Mouse (Mus musculus) embryonic facial prominence, embryonic 11.5 days (tissue): ENCODE data around the gene Trim11. TPM values are rescaled to one million over a fixed set of nuclear protein-coding genes. Genes with fewer than 3 reads are reported as not detected.

Experiments
- ATAC-seq: fragments of 200-750 bp; cut with Nextera tagmentation; replicated peaks from 2 replicates; pipeline ENCODE4 v1.8.0; 2017; ENCODE audit warnings: low read depth; ENCODE audit not compliant: insufficient number of reproducible peaks, low FRiP score, low TSS enrichment
- DNase-seq: peaks from one replicate; pipeline ENCODE4 v3.0.0-alpha.2; 2015; ENCODE audit warnings: low spot score
- H3K27ac ChIP-seq: fragments of 300-500 bp; sonication (generic); replicated peaks from 2 replicates; pipeline ENCODE4 v1.5.1; 2014; ENCODE audit warnings: mild to moderate bottlenecking, low read depth, low read length, control low read depth
- H3K27me3 ChIP-seq: fragments of 300-500 bp; sonication (generic); 2 replicates; pipeline ENCODE4 v1.6.1; 2014; ENCODE audit warnings: mild to moderate bottlenecking, low read length, moderate library complexity, mixed read lengths; ENCODE audit not compliant: control insufficient read depth, insufficient read depth
- H3K36me3 ChIP-seq: fragments of 300-500 bp; sonication (generic); replicated peaks from 2 replicates; pipeline ENCODE4 v1.6.1; 2014; ENCODE audit warnings: low read depth, mild to moderate bottlenecking, low read length, moderate library complexity, mixed read lengths; ENCODE audit not compliant: control insufficient read depth, insufficient read depth
- H3K4me1 ChIP-seq: fragments of 300-500 bp; sonication (generic); 2 replicates; pipeline ENCODE4 v1.6.1; 2014; ENCODE audit warnings: low read length, mixed read lengths; ENCODE audit not compliant: control insufficient read depth, insufficient read depth
- H3K4me2 ChIP-seq: fragments of 300-500 bp; sonication (generic); 2 replicates; pipeline ENCODE4 v1.6.1; 2014; ENCODE audit warnings: low read depth, mild to moderate bottlenecking, control low read depth, low read length, moderate library complexity
- H3K4me3 ChIP-seq: fragments of 300-500 bp; sonication (generic); 2 replicates; pipeline ENCODE4 v1.5.1; 2014; ENCODE audit warnings: low read depth, low read length, control low read depth
- H3K9ac ChIP-seq: fragments of 300-500 bp; sonication (generic); replicated peaks from 2 replicates; pipeline ENCODE4 v1.6.1; 2014; ENCODE audit warnings: mild to moderate bottlenecking, control low read depth, low read length
- H3K9me3 ChIP-seq: fragments of 300-500 bp; sonication (generic); replicated peaks from 2 replicates; pipeline ENCODE4 v1.6.1; 2016; ENCODE audit warnings: mild to moderate bottlenecking, low read length, inconsistent platforms, mixed read lengths; ENCODE audit not compliant: control insufficient read depth
- WGBS: fragments of 180-500 bp; shearing (Covaris S2); extraction: QIAGEN DNeasy Blood & Tissue Kit; methylation state at CpG from one replicate; pipeline ENCODE4 v1.1.7; 2014; 5-methylcytosine and 5-hydroxymethylcytosine counted together
- polyA plus RNA-seq: library from polyadenylated mRNA; unstranded; fragments of >200 nt; fragmentation: Nextera tagmentation; extraction: Ambion mirVana; gene quantifications from 2 replicates; pipeline ENCODE4 v1.2.1, GENCODE M21; 2014

The Trim11 gene
- polyA plus RNA-seq, 1 experiment from 2014 or later = 15.0 TPM

- H3K4me2 ChIP-seq = peak overlapping the region; percentile 95
- H3K4me1 ChIP-seq = peaks cover 8% of the 10 kb centered on the region
- H3K27me3 ChIP-seq = no peaks in the 10 kb centered on the region
- DNase-seq = no peak
- H3K36me3 ChIP-seq = peaks cover under 1% of the 10 kb centered on the region; the same call in 1 of the 2 replicates
- 4% methylated on average over 5 of the region's 5 CpGs for WGBS
- no peak for ATAC-seq
- H3K27ac ChIP-seq = no peak overlapping the region
- peak overlapping the region; percentile 90 for H3K9ac ChIP-seq
- no peaks in the 10 kb centered on the region for H3K9me3 ChIP-seq
- peak overlapping the region; percentile 94 for H3K4me3 ChIP-seq
Observed at GRCm38 (mm10) chr11:58978706-58979030, 775 bp downstream of the Trim11 start.

DNA sequence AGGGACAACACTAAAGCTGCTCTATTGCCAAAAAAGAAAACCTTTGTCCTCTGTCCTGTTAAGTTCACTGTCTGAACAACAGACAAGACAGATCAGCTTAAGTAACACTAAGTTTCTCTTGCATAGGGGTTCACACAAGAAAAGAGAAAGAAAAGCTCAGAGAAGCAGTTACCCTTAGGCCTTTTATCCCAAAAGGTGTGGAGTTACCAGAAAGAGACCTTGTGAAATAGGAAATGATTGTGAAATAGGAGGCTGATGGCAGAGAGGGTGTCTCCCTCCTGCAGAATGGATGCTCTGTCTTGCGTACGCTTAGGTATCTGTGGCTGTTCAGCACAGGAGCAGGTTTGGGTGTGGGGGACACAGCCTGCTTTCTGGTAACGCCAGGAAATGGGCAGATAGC is 1.3 kb downstream of the Trim11 start:
- Histone ChIP-seq H3K9ac (peak overlapping the region; percentile 90; the same call in 1 of the 2 replicates), H3K4me3 (peak overlapping the region; percentile 94), H3K27me3 (no peaks in the 10 kb centered on the region), H3K27ac (no peak overlapping the region), H3K4me1 (peaks cover 8% of the 10 kb centered on the region), H3K4me2 (peak overlapping the region; percentile 95), H3K9me3 (no peaks in the 10 kb centered on the region), H3K36me3 (peaks cover 2% of the 10 kb centered on the region)
- 79% methylated on average over 3 of the region's 3 CpGs for WGBS
- ATAC-seq (no peak), DNase-seq (no peak)

DNA sequence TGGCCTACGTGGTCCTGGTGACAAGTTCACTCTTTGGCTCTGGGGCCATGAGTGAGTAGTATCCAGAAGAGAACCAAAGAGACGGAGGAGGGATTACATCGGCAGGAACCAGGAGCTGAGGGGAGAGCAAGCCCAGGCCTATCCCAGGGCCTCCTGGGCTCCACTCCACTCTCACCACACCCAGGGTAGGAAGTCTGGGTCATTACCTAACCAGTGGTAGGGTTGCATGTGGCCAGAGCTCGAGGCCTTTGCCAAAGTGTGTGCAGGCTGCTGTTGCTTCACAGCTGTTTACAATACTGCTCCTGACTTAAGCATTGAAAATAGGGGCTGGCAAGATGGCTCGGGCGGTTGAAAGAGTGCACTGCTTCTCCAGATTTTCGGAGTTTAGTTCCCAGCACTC is 1.8 kb downstream of the Trim11 start:
- Histone ChIP-seq H3K36me3 (peaks cover 2% of the 10 kb centered on the region), H3K4me2 (peak overlapping the region; percentile 95), H3K27ac (no peak overlapping the region), H3K4me1 (peaks cover 8% of the 10 kb centered on the region), H3K4me3 (no peak overlapping the region), H3K27me3 (no peaks in the 10 kb centered on the region), H3K9me3 (no peaks in the 10 kb centered on the region), H3K9ac (no peak overlapping the region)
- ATAC-seq (no peak), DNase-seq (no peak)
- WGBS = 82% methylated on average over 7 of the region's 7 CpGs

DNA sequence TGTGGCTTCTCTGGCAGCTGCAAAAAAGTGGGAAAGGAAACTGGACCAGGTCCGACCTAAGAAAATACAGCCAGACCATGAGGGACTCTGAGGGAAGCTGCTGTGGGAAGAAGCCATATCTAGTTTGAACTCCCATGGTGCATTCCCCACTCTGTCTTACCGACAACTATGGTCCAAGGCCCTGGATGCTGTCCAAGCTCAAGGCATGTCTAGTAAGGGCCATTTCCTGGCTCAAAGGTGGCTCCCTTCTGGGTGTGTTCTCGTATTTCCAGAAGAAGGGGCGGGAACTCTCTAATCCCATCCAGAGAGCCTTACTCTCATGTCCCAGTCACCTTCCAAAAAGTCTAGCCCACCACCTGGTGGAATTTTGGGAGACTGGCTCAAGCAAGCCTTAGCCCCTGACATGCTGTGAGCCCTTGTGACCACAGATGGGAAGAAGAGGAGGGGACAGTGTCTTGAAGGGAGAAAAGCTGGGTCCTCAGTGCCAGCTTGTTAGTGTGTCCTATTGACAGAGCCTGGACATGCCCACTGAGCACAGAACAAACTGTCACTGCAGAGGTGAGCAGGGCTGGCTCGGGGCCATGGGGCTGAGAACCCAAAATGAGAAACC is 2.6 kb downstream of the Trim11 start:
- WGBS = 74% methylated on average over 5 of the region's 5 CpGs
- Histone ChIP-seq H3K9ac (no peak overlapping the region), H3K27me3 (no peaks in the 10 kb centered on the region), H3K4me2 (no peak overlapping the region), H3K36me3 (peaks cover 2% of the 10 kb centered on the region), H3K9me3 (no peaks in the 10 kb centered on the region), H3K4me1 (peaks cover 8% of the 10 kb centered on the region), H3K4me3 (no peak overlapping the region), H3K27ac (no peak overlapping the region)
- DNase-seq = no peak
- ATAC-seq = no peak

DNA sequence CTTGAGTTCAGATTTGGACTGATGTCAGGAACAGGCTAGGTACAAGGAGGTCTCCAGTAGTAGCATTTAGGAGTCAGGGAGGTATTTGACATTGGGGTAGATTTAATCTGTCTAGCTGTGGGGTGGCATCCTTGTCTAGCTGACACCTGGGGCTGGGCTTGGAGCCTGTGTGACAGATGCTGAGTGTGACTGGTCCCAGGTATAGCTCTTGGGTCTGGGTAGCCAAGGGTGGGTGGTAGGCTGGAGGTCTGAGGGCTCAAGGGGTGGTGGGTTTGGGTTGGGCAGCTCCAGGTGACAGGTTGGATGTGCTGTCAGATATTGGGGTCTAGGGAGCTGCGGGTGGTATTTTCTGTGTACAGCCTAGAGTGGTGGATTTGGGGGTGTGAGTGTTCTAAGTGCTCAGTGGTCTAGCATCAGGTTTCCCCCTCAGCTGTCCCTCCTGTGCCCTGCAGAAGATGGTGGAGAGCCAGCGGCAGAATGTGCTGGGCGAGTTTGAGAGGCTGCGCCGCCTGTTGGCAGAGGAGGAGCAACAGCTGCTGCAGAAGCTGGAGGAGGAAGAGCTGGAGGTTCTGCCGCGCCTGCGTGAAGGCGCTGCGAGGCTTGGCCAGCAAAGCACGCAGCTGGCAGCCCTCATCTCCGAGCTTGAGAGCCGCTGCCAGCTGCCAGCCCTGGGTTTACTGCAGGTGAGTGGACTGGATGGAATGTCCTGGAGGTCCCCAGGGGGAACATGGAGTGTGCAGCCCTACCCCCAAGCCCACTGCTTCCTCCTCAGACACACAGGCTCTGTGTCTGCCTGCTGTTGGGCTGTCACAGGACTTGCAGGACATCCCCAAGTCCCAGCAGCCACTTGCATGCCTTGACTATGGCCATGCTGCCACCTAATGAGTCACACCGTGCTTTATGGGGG is 3.9 kb downstream of the Trim11 start:
- Histone ChIP-seq H3K4me3 (no peak overlapping the region), H3K4me1 (peaks cover 8% of the 10 kb centered on the region), H3K36me3 (peaks cover 2% of the 10 kb centered on the region), H3K27me3 (no peaks in the 10 kb centered on the region), H3K9me3 (no peaks in the 10 kb centered on the region), H3K9ac (no peak overlapping the region), H3K27ac (no peak overlapping the region), H3K4me2 (no peak overlapping the region)
- DNase-seq (peak; percentile 43), ATAC-seq (no peak)
- 58% methylated on average over 14 of the region's 14 CpGs for WGBS

GRCm38 (mm10) chr11:58982471-58983097 is 4.7 kb downstream of the Trim11 start:
- ATAC-seq (no peak), DNase-seq (no peak)
- no peak overlapping the region for H3K9ac ChIP-seq
- H3K4me3 ChIP-seq = no peak overlapping the region
- H3K4me2 ChIP-seq = no peak overlapping the region
- 85% methylated on average over 18 of the region's 18 CpGs for whole genome bisulfite sequencing
- no peaks in the 10 kb centered on the region for H3K27me3 ChIP-seq
- H3K4me1 ChIP-seq = peaks cover 8% of the 10 kb centered on the region
- H3K36me3 ChIP-seq = peaks cover 2% of the 10 kb centered on the region
- H3K27ac ChIP-seq = no peak overlapping the region
- no peaks in the 10 kb centered on the region for H3K9me3 ChIP-seq

- Histone ChIP-seq H3K4me2 (no peak overlapping the region), H3K4me1 (peaks cover 8% of the 10 kb centered on the region), H3K27ac (no peak overlapping the region), H3K27me3 (no peaks in the 10 kb centered on the region), H3K36me3 (peaks cover 4% of the 10 kb centered on the region), H3K9ac (no peak overlapping the region), H3K4me3 (no peak overlapping the region), H3K9me3 (no peaks in the 10 kb centered on the region)
- no peak for DNase-seq
- ATAC-seq = no peak
- 85% methylated on average over 6 of the region's 6 CpGs for WGBS
Observed at GRCm38 (mm10) chr11:58983691-58984341, 5.9 kb downstream of the Trim11 start.
